Mouse (Mus musculus) liver, embryonic 14.5 days (tissue): ENCODE measurements around the gene Ccdc36.

Source experiments
- CTCF ChIP-seq: IDR thresholded peaks from 2 replicates; pipeline ENCODE4 v1.5.1; 2016; ENCODE audit warnings: antibody characterized with exemption, low read depth, control low read depth
- EP300 ChIP-seq: IDR thresholded peaks from 2 replicates; pipeline ENCODE4 v1.6.1; 2016; ENCODE audit warnings: antibody characterized with exemption, low read depth

- TF ChIP-seq CTCF (no peak), EP300 (no peak)
Measured at GRCm38 (mm10) chr9:108454429-108454828, 26.1 kb upstream of the Ccdc36 start.
